Mouse (Mus musculus) hindbrain, embryonic 13.5 days (tissue): ENCODE measurements around the gene Phf12. TPM values are rescaled to one million over a fixed set of nuclear protein-coding genes. Genes with fewer than 3 reads are reported as not detected.

ENCODE experiments used
- ATAC-seq: fragments of 200-750 bp; cut with Nextera tagmentation; 2 replicates; pipeline ENCODE4 v1.8.0; 2017; ENCODE audit warnings: moderate TSS enrichment; ENCODE audit not compliant: low FRiP score
- H3K27ac ChIP-seq: fragments of 300-500 bp; sonication (generic); 2 replicates; pipeline ENCODE4 v1.5.1; 2015; ENCODE audit warnings: inconsistent platforms, mild to moderate bottlenecking, moderate library complexity
- H3K27me3 ChIP-seq: fragments of 300-500 bp; sonication (generic); 2 replicates; pipeline ENCODE4 v1.6.1; 2015; ENCODE audit warnings: mild to moderate bottlenecking, inconsistent platforms
- H3K36me3 ChIP-seq: fragments of 300-500 bp; sonication (generic); 2 replicates; pipeline ENCODE4 v1.6.1; 2015; ENCODE audit warnings: mild to moderate bottlenecking, inconsistent platforms
- H3K4me1 ChIP-seq: fragments of 300-500 bp; sonication (generic); replicated peaks from 2 replicates; pipeline ENCODE4 v1.6.1; 2015; ENCODE audit warnings: inconsistent platforms
- H3K4me2 ChIP-seq: fragments of 300-500 bp; sonication (generic); 2 replicates; pipeline ENCODE4 v1.6.1; 2015; ENCODE audit warnings: inconsistent platforms, mild to moderate bottlenecking, moderate library complexity
- H3K4me3 ChIP-seq: fragments of 300-500 bp; sonication (generic); 2 replicates; pipeline ENCODE4 v1.5.1; 2015; ENCODE audit warnings: mild to moderate bottlenecking, inconsistent platforms
- H3K9ac ChIP-seq: fragments of 300-500 bp; sonication (generic); 2 replicates; pipeline ENCODE4 v1.6.1; 2015; ENCODE audit warnings: mild to moderate bottlenecking, inconsistent platforms
- H3K9me3 ChIP-seq: fragments of 300-500 bp; sonication (generic); 2 replicates; pipeline ENCODE4 v1.6.1; 2016; ENCODE audit warnings: inconsistent platforms
- WGBS: fragments of 180-500 bp; shearing (Covaris S2); methylation state at CpG from one replicate; pipeline ENCODE4 v1.1.7; 2015; 5-methylcytosine and 5-hydroxymethylcytosine counted together
- polyA plus RNA-seq: library from polyadenylated mRNA; unstranded; fragments of >200 nt; fragmentation: Nextera tagmentation; extraction: Ambion mirVana; gene quantifications from 2 replicates; pipeline ENCODE4 v1.2.1, GENCODE M21; 2015

Phf12 gene
- polyA plus RNA-seq, 1 experiment from 2014 or later = 18.9 TPM

DNA sequence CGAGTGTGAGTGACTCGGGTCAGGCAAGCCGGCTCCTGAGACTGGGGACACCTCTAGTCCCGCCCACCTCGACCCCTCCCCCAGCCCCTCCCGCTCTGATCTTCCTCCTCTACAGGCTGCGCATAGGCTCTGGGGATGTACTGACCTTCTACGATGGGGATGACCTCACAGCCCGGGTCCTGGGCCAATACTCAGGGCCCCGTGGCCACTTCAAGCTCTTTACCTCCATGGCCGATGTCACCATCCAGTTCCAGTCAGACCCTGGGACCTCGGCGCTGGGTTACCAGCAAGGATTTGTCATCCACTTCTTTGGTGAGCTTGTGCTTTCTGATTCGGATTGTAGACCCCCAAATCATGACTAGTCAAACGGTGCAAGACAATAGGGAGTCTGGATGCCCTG, 8.2 kb upstream of the Phf12 start:
- peaks cover 65% of the 10 kb centered on the region for H3K36me3 ChIP-seq
- H3K4me3 ChIP-seq = no peak overlapping the region
- H3K4me2 ChIP-seq = no peak overlapping the region
- ATAC-seq = no peak
- no peak overlapping the region for H3K9ac ChIP-seq
- H3K4me1 ChIP-seq = no peaks in the 10 kb centered on the region
- 50% methylated on average over 15 of the region's 15 CpGs for WGBS
- H3K27ac ChIP-seq = no peak overlapping the region
- no peaks in the 10 kb centered on the region for H3K9me3 ChIP-seq
- H3K27me3 ChIP-seq = peaks cover 81% of the 10 kb centered on the region

DNA sequence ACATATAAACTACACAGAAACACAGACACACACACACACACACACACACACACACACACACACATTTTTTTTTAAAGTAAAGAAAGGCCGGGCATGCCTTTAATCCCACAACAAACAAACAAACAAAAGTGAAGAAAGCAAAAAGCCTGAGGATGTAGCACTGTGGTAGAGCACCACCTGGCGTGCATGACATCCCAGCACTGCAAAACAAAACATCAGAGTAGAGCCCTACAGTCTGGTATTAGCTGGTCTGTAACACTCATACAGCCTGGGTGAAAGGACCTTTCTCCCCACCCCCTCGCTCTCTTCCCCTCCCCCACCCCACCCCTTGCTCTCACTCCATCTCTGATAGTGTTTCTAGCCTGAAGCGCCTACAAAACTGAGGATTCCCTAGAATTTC, 6.7 kb upstream of the Phf12 start:
- no peaks in the 10 kb centered on the region for H3K4me1 ChIP-seq
- H3K4me3 ChIP-seq = no peak overlapping the region
- ATAC-seq = no peak
- peaks cover 52% of the 10 kb centered on the region for H3K36me3 ChIP-seq
- H3K4me2 ChIP-seq = no peak overlapping the region
- H3K9me3 ChIP-seq = no peaks in the 10 kb centered on the region
- peaks cover 68% of the 10 kb centered on the region for H3K27me3 ChIP-seq
- 35% methylated on average over 4 of the region's 4 CpGs for WGBS
- H3K27ac ChIP-seq = no peak overlapping the region
- no peak overlapping the region for H3K9ac ChIP-seq

DNA sequence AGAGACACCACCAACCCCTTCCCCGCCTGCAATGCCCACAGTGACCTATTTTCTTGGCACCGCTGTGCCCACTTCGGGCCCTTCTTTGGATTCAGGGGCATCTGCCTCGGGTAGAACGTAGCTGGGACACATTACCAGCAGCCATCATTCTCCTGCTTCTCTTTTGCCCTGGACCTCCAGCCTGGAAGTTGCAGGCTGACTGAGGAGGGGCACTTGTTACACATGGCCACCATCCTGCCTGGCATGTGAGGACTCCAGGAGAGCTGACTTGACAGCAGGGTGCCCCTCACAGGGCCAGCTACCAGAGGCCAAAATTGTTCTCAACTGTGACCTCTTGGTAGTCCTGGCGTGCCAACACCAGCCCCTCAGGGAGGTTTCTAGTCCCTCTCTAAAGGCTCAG, 4.4 kb upstream of the Phf12 start:
- ATAC-seq = no peak
- H3K4me2 ChIP-seq = no peak overlapping the region
- H3K4me1 ChIP-seq = no peaks in the 10 kb centered on the region
- 83% methylated on average over 6 of the region's 6 CpGs for WGBS
- peaks cover 43% of the 10 kb centered on the region for H3K36me3 ChIP-seq
- H3K27ac ChIP-seq = no peak overlapping the region
- H3K4me3 ChIP-seq = no peak overlapping the region
- no peaks in the 10 kb centered on the region for H3K9me3 ChIP-seq
- no peak overlapping the region for H3K9ac ChIP-seq
- peaks cover 48% of the 10 kb centered on the region for H3K27me3 ChIP-seq

DNA sequence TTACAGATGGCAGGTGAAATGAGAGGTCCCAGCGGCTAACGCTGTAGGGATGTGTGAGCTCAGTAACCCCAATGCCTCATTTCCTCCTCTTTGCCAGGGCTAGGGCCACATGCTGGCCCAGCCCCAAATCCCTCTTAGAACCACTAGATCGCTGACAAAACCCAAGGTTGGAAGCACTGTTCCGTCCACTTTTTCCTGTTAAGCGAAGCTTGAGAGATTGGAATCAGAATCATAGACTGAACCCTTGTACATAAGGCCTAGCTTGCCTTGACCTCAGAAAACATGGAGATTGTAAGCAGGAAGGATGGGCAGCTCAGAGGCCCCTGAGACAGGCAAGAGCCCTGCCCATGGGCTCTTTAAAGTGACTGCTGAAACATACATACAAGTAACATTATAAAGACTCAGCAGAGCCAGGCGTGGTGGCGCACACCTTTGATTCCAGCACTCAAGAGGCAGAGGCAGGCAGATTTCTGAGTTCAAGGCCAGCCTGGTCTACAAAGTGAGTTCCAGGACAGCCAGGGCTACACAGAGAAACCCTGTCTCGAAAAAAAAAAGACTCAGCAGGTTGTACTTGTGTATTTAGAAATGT, 3.2 kb upstream of the Phf12 start:
- no peak overlapping the region for H3K27ac ChIP-seq
- H3K9ac ChIP-seq = no peak overlapping the region
- H3K4me1 ChIP-seq = no peaks in the 10 kb centered on the region
- H3K27me3 ChIP-seq = peaks cover 36% of the 10 kb centered on the region
- H3K4me2 ChIP-seq = no peak overlapping the region
- ATAC-seq = no peak
- no peak overlapping the region for H3K4me3 ChIP-seq
- H3K9me3 ChIP-seq = no peaks in the 10 kb centered on the region
- 82% methylated on average over 8 of the region's 8 CpGs for WGBS
- H3K36me3 ChIP-seq = peaks cover 31% of the 10 kb centered on the region

DNA sequence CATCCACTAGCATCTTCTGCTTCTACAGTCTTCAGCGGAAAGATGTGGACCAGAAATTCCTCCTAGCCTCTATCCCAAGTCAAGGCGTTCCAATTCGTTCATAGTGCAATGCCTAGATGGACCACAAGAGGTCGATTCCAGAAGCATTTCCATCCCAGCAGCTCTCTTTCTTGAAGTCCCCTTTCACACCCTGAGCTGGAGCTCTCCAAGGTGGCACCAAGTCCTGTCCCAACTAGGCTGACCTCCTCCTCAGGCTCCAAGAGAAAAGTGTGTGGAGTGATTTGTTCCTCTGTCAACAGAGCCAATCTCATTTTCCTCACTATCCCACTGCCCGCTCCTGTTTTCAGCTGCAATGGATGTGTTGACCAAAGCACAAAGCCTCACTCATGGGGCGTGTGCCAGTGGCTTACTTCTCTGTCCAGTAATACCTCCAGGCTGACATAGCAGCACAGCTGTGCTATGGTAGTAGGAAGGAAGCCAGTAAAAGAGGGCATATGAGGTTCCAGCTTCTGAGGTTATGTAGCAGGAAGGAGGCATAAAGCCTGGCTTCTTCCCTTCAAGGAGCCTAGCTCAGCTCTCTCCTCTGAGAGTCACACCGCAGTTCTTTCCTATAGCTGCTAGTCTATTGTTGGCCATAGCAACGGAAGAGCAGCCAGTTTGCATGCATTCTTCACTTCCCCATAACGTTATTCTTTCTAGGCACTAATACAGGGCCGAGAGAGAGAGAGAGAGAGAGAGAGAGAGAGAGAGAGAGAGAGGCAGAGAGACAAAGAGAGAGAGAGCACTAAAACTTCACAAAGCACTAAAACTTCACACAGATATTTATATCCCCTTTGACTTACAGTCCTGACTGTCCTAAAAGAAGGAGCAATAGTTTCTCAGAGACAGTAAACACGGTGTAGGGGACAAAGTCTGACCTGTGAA, 2.0 kb upstream of the Phf12 start:
- H3K4me3 ChIP-seq = no peak overlapping the region
- ATAC-seq = no peak
- peak overlapping the region; percentile 55; the same call in 1 of the 2 replicates for H3K4me2 ChIP-seq

DNA sequence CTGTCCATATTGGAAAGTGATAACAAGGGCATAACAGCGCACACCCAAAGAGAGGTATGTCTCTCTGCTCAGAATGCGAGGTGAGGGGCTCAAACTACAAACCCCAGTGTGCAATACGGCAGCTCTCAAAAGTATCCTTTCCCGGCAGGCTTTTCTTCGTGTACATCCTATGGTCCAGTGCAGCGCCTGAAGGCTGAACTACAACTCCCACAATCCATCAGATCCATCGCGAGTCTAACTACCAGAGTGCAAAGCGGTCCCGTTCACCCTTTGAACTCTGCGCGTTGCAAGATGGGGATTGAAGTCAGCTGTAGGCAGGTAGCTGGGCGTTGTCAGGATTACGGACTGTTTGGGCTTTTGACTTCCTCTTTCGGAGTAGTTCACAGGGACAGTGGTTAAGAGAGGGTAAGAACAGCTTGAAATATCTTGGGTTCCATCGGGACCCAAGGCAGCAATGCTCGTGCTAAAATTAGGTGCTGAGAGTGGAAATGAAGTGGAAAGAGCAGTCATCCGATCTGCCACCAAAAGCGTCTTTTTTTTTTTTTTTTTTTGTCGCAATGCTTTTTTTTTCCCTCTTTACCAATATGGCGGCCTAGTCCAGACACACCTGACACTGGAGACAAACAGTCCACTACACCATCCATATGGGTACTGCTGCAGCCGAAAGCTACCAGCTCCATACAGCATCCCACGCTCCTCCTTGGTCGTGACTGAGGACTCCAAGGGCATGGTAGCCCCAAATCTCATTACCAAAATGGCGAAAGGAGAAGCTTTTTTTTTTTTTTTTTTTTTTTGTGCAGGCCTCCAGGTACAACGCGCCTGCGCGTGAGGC, 729 bp upstream of the Phf12 start:
- Histone ChIP-seq H3K27ac (peak overlapping the region; percentile 94), H3K4me1 (peaks cover 18% of the 10 kb centered on the region), H3K36me3 (peaks cover 22% of the 10 kb centered on the region), H3K9me3 (no peaks in the 10 kb centered on the region), H3K4me3 (peak overlapping the region; percentile 94), H3K27me3 (peaks cover 16% of the 10 kb centered on the region), H3K4me2 (peak overlapping the region; percentile 55), H3K9ac (peak overlapping the region; percentile 65)
- under 1% methylated on average over 29 of the region's 29 CpGs for WGBS
- peak; percentile 90 for ATAC-seq

More for the DNA sequence above, 2.0 kb upstream of the Phf12 start:
- H3K36me3 ChIP-seq = peaks cover 25% of the 10 kb centered on the region
- H3K9ac ChIP-seq = no peak overlapping the region
- peak overlapping the region; percentile 53; the same call in 1 of the 2 replicates for H3K27ac ChIP-seq
- H3K9me3 ChIP-seq = no peaks in the 10 kb centered on the region
- H3K4me1 ChIP-seq = peaks cover 8% of the 10 kb centered on the region
- WGBS = 35% methylated on average over 11 of the region's 11 CpGs
- peaks cover 25% of the 10 kb centered on the region for H3K27me3 ChIP-seq

DNA sequence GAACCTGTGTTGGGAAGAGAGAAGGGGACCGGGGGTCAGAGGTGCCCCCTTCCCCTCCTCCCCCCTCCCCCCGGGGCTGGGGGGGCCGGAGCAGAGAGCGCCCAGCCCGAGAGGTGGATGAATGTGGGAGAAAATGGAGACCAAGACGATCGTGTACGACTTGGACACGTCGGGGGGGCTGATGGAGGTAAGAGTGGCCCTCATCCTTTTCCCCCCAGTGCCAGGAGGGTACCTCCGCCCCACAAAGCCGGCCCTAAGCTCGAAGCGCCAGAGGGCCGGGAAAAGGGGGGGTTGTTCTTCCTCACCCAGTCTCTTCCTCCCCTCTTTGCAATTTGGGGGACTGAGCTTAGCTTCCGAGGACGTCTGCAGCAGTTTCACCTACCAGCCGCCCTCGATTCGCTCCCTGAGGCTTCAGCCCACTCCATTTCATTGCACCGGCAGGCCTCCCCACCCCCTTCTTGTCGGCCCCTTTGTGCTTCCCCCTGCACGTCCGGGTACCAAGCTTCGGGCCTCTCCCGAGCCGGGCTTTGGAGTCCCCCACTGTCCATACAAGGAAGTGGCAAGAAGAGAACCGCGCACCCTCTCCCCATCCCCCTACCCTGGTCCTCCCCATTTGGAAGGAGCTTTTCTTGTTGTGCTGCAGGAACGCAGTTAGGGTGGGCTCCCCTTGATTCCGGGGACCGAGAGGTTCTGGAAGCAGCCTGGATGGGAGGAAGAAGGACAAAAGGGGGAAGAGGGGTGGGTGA, 810 bp downstream of the Phf12 start:
- Histone ChIP-seq H3K9ac (peak overlapping the region; percentile 98), H3K4me1 (peaks cover 18% of the 10 kb centered on the region), H3K36me3 (peaks cover 9% of the 10 kb centered on the region), H3K4me2 (peak overlapping the region; percentile 90), H3K9me3 (no peaks in the 10 kb centered on the region), H3K27me3 (peaks cover under 1% of the 10 kb centered on the region; the same call in 1 of the 2 replicates), H3K4me3 (peak overlapping the region; percentile 94), H3K27ac (peak overlapping the region; percentile 94)
- no peak for ATAC-seq
- under 1% methylated on average over 28 of the region's 32 CpGs for WGBS

DNA sequence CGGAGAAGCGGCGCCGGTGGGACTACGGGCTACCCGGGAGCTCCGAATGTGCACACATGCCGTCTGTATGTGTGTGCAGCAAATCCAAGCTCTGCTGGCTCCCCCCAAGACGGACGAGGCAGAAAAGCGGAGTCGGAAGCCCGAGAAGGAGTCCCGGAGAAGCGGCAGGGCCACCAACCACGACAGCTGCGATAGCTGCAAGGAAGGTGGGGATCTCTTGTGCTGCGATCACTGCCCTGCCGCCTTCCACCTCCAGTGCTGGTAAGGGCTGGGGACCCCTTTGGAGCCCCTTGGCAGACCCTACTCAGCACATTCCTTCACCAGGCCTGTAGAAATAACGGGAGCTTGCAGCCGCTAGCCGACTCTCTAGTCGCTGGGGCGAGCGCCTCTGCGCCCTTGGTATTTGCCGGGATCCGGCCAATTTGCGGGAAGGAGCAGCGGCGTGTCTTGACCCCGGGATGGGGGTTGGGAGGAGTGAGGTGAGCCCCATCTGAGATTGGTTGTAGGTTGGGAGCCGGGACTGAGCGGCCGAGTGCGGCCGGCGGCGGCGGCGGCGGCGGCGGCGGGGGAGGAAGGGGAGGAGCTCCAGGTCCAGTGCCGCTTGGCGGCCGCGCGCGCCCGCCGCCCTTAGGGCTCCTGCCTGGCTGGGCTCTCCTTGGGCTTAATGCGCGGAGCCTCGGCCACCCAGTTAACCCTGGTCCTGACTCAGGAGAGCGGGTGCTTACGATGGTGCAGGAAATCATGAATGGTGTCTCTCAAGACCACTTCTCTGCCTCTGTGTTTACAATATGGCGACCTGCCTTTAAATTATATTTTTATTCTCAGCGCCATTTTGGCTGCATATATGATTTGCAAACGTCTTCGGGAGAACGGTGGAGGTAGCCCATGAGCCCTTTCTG, 1.6 kb downstream of the Phf12 start:
- Histone ChIP-seq H3K36me3 (peaks cover 14% of the 10 kb centered on the region), H3K4me1 (peaks cover 18% of the 10 kb centered on the region), H3K27ac (peak overlapping the region; percentile 94), H3K27me3 (no peaks in the 10 kb centered on the region), H3K4me2 (peak overlapping the region; percentile 90), H3K4me3 (peak overlapping the region; percentile 94), H3K9ac (peak overlapping the region; percentile 98), H3K9me3 (no peaks in the 10 kb centered on the region)
- under 1% methylated on average over 61 of the region's 63 CpGs for WGBS
- ATAC-seq = no peak

DNA sequence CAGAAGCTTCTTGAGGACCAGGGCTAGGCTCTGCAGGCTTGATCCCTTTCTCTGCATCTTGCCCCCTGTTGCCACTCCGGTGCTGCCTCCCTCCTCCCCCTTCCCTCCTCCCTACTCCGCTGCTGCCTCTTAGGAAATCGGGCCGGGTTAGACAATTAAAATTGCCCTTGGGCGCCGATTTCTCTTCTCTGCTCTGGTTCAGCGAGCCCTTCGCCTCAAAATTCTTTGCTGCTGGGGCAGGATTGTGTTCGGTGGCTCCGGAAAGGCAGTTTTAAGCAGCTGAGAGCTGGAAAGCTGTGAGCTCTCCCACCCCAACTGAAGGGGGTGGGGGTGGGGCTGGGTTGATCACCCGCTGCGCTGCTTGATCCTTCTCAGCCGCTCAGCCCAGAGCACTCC, 2.3 kb downstream of the Phf12 start:
- Histone ChIP-seq H3K4me1 (peaks cover 18% of the 10 kb centered on the region), H3K9ac (peak overlapping the region; percentile 98), H3K4me3 (peak overlapping the region; percentile 94), H3K36me3 (peaks cover 18% of the 10 kb centered on the region), H3K27me3 (no peaks in the 10 kb centered on the region), H3K4me2 (peak overlapping the region; percentile 90), H3K9me3 (no peaks in the 10 kb centered on the region), H3K27ac (peak overlapping the region; percentile 94)
- under 1% methylated on average over 13 of the region's 13 CpGs for WGBS
- no peak for ATAC-seq

DNA sequence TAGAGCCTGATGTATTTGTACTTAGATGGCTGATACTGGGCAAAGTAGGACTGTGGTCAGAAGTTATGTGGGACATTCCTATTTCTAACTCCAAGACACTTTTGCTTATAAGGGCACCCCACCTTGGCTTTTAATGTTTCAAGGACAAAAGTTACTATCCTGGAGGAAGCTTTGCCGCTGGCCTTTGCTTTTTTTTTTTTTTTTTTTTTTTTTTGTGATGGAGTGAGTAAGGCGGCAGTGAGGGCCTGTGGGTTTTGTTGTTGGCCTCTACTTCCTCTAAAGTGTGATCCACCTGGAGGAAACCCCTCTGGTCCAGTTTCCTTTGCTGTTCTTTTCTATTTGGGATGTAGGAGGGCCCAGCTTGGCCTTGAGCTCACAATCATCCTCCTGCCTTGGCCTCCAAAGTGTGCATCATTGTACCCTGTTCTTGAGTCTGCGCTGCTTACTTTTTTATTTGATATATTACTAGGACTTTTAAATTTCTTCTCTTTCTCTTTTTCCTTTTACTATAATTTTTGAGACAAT, 3.0 kb downstream of the Phf12 start:
- no peak for ATAC-seq
- peaks cover 18% of the 10 kb centered on the region for H3K4me1 ChIP-seq
- H3K4me2 ChIP-seq = peak overlapping the region; percentile 90
- H3K36me3 ChIP-seq = peaks cover 23% of the 10 kb centered on the region
- peak overlapping the region; percentile 94 for H3K27ac ChIP-seq
- H3K27me3 ChIP-seq = no peaks in the 10 kb centered on the region
- WGBS = 80% methylated on average over 3 of the region's 3 CpGs
- H3K4me3 ChIP-seq = peak overlapping the region; percentile 94
- H3K9me3 ChIP-seq = no peaks in the 10 kb centered on the region
- peak overlapping the region; percentile 98 for H3K9ac ChIP-seq
